Mouse (Mus musculus) liver, embryonic 16.5 days (tissue): ENCODE results near the gene Rbm5. TPM values are rescaled to one million over a fixed set of nuclear protein-coding genes. Genes with fewer than 3 reads are reported as not detected.

Experiments
- ATAC-seq: fragments of 200-750 bp; cut with Nextera tagmentation; 2 replicates; pipeline ENCODE4 v1.8.0; 2017; ENCODE audit warnings: low read depth, mild to moderate bottlenecking, moderate number of reproducible peaks, moderate library complexity
- H3K27ac ChIP-seq: fragments of 300-500 bp; sonication (generic); 2 replicates; pipeline ENCODE4 v1.5.1; 2014; ENCODE audit warnings: mild to moderate bottlenecking, low read length
- H3K27me3 ChIP-seq: fragments of 300-500 bp; sonication (generic); 2 replicates; pipeline ENCODE4 v1.6.1; 2014; ENCODE audit warnings: low read depth, low read length, mixed read lengths; ENCODE audit not compliant: control insufficient read depth, insufficient read depth
- H3K36me3 ChIP-seq: fragments of 300-500 bp; sonication (generic); 2 replicates; pipeline ENCODE4 v1.6.1; 2014; ENCODE audit warnings: mild to moderate bottlenecking; ENCODE audit not compliant: control insufficient read depth, insufficient read depth
- H3K4me1 ChIP-seq: fragments of 300-500 bp; sonication (generic); 2 replicates; pipeline ENCODE4 v1.6.1; 2014; ENCODE audit warnings: low read depth, low read length, mixed read lengths; ENCODE audit not compliant: control insufficient read depth
- H3K4me2 ChIP-seq: fragments of 300-500 bp; sonication (generic); 2 replicates; pipeline ENCODE4 v1.6.1; 2014; ENCODE audit warnings: low read depth, low read length, mixed read lengths
- H3K4me3 ChIP-seq: fragments of 300-500 bp; sonication (generic); 2 replicates; pipeline ENCODE4 v1.5.1; 2014; ENCODE audit warnings: low read depth, mild to moderate bottlenecking, low read length
- H3K9ac ChIP-seq: fragments of 300-500 bp; sonication (generic); 2 replicates; pipeline ENCODE4 v1.6.1; 2014; ENCODE audit warnings: low read depth, low read length
- H3K9me3 ChIP-seq: fragments of 300-500 bp; sonication (generic); replicated peaks from 2 replicates; pipeline ENCODE4 v1.6.1; 2016; ENCODE audit warnings: low read length; ENCODE audit not compliant: control insufficient read depth
- WGBS: fragments of 180-500 bp; shearing (Covaris S2); extraction: QIAGEN DNeasy Blood & Tissue Kit; methylation state at CpG from one replicate; pipeline ENCODE4 v1.1.7; 2014; ENCODE audit not compliant: insufficient replicate concordance; 5-methylcytosine and 5-hydroxymethylcytosine counted together
- polyA plus RNA-seq: library from polyadenylated mRNA; unstranded; fragments of >200 nt; fragmentation: Nextera tagmentation; extraction: Ambion mirVana; gene quantifications from 2 replicates; pipeline ENCODE4 v1.2.1, GENCODE M21; 2015

The Rbm5 gene
- polyA plus RNA-seq, 1 experiment from 2014 or later: 78.3 TPM

DNA sequence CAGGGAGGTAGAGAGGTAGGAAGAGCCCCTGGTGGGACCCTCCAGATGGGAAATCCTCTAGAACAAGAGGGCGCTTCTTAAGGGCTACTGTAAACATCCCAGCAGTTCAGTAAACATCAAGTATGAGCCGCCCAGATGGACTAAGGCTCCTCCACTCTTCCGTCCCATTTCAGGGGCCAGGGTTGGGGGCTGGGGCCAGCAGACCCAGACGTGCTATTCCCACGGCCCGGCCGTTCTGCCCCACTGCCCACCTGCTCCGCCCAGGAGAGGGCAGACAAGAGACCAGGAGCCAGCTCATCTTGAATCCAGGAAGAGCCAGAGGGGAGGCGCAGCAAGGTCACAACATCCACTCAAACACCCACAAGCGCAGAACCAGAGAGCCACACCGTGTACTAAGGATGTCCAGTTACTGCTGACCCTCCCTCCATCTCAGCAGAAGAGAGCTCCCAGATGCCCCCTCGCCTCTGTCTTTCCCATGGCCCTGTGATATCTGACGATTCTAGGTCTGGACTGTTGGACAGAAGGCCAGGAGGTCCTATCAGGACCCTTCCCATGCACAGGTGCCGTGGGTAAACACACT lies 72.1 kb downstream of the Rbm5 start:
- no peaks in the 10 kb centered on the region for H3K9me3 ChIP-seq
- no peaks in the 10 kb centered on the region; the same call in 1 of the 2 replicates for H3K27me3 ChIP-seq
- H3K27ac ChIP-seq: no peak overlapping the region
- H3K4me1 ChIP-seq: no peaks in the 10 kb centered on the region
- H3K4me3 ChIP-seq: no peak overlapping the region
- no peaks in the 10 kb centered on the region for H3K36me3 ChIP-seq
- no peak overlapping the region for H3K4me2 ChIP-seq
- no peak for ATAC-seq
- 33% methylated on average over 14 of the region's 14 CpGs for WGBS
- no peak overlapping the region for H3K9ac ChIP-seq

DNA sequence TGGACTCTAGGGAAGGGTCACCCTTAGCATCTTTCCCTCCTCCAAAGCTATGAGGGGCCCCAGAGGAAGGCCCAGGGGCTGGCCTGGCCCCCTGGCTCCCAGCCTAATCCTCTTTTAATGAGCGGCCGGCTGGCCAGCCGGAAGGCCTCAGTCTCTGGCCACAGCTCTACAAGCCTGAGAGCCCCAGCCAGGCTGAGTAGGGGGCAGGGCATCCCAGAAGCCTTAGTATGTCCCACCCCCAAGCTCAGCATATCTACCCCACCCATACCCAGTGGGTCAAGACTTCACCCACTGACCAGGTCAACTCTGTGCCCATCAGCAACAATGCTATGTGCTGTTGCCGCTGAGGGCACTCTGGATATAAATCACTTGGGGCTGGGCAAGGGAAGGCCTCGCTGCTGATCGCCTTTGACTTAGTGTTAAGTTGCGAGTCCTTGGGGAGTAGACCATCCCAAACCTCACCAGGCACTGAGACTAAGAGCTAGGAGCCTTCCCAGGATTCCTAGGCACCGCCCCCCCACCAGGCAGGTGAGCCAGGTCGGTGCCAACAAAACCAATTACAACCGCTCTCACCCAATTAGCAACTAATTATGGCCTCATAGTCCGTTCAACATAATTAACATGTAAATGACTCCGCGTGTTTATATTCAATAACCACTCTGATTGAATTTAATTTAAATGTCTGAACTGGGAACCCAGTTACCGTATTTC lies 72.8 kb downstream of the Rbm5 start:
- no peak overlapping the region for H3K4me2 ChIP-seq
- H3K4me1 ChIP-seq: no peaks in the 10 kb centered on the region
- no peaks in the 10 kb centered on the region; the same call in 1 of the 2 replicates for H3K27me3 ChIP-seq
- no peak overlapping the region for H3K27ac ChIP-seq
- WGBS: 63% methylated on average over 14 of the region's 14 CpGs
- no peak for ATAC-seq
- H3K4me3 ChIP-seq: no peak overlapping the region
- H3K9me3 ChIP-seq: no peaks in the 10 kb centered on the region
- no peaks in the 10 kb centered on the region for H3K36me3 ChIP-seq
- H3K9ac ChIP-seq: no peak overlapping the region

DNA sequence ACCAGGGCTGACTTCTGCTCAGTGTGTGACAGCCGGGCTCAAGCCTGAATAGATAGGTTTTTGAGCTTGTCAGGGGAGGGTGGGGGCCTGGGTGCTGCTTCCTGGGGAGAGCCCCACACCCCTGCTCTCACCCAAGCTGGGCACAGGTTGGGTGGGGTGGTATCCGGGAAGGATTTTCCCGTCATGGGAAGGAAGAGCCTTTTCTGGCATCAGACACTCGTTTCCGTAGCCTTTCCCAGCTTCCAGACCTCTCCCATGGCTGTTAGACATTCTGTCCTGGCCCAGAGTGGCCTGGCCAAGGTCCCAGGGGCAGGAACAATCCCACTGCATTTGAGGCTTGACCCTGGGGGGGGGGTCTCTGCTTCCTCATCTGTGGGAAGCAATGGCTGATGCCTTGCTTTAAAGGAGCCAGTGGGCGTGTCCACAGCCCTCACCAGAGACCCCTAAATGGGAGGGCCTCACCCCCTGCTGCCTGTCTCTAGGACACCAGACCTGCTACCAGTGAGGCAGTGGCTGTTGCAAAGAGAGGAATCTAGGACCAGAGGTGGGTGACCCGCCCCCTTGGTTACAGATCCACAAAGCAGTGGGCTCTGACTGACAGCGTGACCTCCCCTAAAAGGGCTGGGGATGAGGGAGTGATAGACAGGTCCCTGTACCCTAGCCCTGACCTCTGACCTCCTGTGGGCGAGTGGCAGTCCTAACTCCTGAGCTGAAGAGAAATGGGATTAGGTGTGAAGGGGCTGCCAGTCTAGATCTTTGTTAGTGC lies 73.8 kb downstream of the Rbm5 start:
- Histone ChIP-seq H3K36me3 (no peaks in the 10 kb centered on the region), H3K4me3 (no peak overlapping the region), H3K27me3 (no peaks in the 10 kb centered on the region; the same call in 1 of the 2 replicates), H3K9me3 (no peaks in the 10 kb centered on the region), H3K27ac (no peak overlapping the region), H3K9ac (no peak overlapping the region), H3K4me2 (no peak overlapping the region), H3K4me1 (no peaks in the 10 kb centered on the region)
- WGBS: 41% methylated on average over 9 of the region's 9 CpGs
- no peak for ATAC-seq

DNA sequence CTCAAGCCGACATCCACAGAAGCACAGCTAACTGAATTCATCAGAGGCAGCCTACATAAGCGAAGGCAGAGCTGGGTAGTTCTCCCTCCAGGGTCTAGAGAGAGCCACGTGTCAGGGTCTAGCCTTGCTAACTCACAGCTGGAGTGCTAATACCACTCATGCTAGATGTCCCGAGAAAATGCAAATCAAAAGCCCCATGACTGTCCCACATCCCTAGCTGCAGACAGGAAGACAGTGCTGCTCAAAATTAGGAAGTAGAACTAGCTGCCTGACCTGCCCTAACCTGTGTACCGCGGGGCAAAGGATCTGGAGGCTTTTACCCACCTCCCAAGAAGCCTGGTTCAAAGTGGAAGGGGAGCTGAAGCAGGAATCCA lies 74.7 kb downstream of the Rbm5 start:
- no peaks in the 10 kb centered on the region for H3K36me3 ChIP-seq
- no peak overlapping the region for H3K27ac ChIP-seq
- H3K4me2 ChIP-seq: no peak overlapping the region
- WGBS: 18% methylated on average over 6 of the region's 6 CpGs
- H3K4me1 ChIP-seq: no peaks in the 10 kb centered on the region
- no peak overlapping the region for H3K9ac ChIP-seq
- H3K9me3 ChIP-seq: no peaks in the 10 kb centered on the region
- H3K27me3 ChIP-seq: no peaks in the 10 kb centered on the region; the same call in 1 of the 2 replicates
- no peak overlapping the region for H3K4me3 ChIP-seq
- no peak for ATAC-seq

DNA sequence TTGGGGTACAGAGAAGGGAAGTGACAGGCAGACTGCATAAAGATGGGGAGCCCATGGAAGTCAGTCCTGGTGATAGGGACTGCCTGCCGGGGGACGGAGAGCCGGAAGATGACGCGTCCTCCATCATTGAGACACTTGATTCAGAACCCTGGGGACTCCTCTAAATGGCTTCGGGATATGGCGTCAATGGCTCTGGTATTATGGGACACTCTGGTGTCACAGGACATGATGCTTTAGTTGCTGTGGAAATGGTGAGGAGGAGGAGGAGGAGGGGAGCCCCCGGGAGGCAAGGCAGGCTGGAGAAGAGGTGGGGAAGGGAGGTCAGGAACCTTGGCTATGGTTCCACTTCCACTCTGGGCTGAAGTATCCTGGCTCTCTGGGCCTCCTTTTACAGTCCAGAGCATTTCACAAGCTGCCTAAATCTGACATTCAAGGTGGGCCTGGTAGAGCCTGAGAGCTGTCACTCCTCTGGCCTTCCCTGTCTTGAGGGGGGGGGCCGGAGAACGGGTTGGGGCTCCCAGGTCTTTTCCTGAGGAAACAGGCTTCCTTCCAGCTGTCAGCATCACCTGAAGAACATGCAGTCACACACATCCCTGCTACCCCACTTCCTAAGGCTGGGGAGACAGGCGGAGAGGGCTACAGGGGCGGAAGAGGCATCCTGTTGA lies 75.2 kb downstream of the Rbm5 start:
- no peaks in the 10 kb centered on the region; the same call in 1 of the 2 replicates for H3K27me3 ChIP-seq
- ATAC-seq: no peak
- no peak overlapping the region for H3K9ac ChIP-seq
- WGBS: 64% methylated on average over 12 of the region's 12 CpGs
- H3K4me2 ChIP-seq: no peak overlapping the region
- no peak overlapping the region for H3K27ac ChIP-seq
- no peaks in the 10 kb centered on the region for H3K9me3 ChIP-seq
- no peaks in the 10 kb centered on the region for H3K36me3 ChIP-seq
- H3K4me3 ChIP-seq: no peak overlapping the region
- H3K4me1 ChIP-seq: no peaks in the 10 kb centered on the region

DNA sequence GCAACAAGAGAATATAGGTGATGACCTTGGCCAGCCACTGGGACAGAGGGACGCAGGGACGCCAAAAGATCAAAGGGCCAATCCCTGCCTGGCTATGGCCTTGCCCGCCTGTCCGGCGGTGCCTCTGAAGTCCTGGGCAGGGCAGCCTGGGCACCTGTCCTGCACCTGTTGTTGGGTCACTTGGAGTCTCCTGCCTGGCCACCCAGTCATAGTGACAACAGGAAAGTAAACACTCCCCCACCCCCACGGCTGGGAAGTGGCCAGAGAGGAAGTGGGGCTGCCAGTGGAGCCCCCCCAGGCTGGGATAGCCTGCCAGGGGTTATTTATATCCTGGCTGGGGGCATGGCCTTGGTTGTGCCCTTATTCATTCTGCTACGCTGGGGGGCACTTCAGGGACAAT lies 76.2 kb downstream of the Rbm5 start:
- no peaks in the 10 kb centered on the region for H3K9me3 ChIP-seq
- H3K9ac ChIP-seq: no peak overlapping the region
- H3K4me2 ChIP-seq: no peak overlapping the region
- H3K27me3 ChIP-seq: no peaks in the 10 kb centered on the region; the same call in 1 of the 2 replicates
- H3K4me3 ChIP-seq: no peak overlapping the region
- ATAC-seq: no peak
- H3K4me1 ChIP-seq: no peaks in the 10 kb centered on the region
- 48% methylated on average over 7 of the region's 7 CpGs for WGBS
- no peaks in the 10 kb centered on the region for H3K36me3 ChIP-seq
- no peak overlapping the region for H3K27ac ChIP-seq

DNA sequence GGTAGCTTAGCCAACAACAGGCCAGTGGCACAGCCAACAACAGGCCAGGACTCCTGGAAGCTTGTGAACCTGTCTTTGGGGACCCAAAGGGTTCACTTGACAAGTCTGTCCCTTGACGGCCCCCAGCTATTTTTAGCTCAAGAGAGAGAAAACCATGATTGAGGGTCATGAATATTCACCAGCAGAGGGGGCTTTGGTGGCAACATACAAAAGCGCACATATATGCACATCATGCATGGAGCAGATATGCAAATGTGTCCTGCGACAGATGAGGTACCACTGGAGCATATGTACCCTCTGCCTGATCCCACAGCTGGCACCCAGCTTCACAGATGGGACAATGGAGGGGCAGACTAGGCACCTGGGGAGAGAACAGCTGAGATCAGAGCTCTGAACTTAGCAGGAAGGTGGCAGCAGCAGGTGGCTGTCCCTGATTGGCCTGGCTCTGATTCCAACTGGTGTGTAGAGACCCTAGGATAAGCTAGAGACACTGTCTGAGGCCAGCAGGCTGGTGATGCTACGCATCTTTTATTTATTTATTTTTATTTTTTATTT lies 77.3 kb downstream of the Rbm5 start:
- no peak overlapping the region for H3K27ac ChIP-seq
- no peaks in the 10 kb centered on the region for H3K4me1 ChIP-seq
- no peak for ATAC-seq
- 48% methylated on average over 4 of the region's 4 CpGs for WGBS
- no peaks in the 10 kb centered on the region for H3K9me3 ChIP-seq
- no peaks in the 10 kb centered on the region for H3K36me3 ChIP-seq
- H3K27me3 ChIP-seq: no peaks in the 10 kb centered on the region; the same call in 1 of the 2 replicates
- no peak overlapping the region for H3K9ac ChIP-seq
- no peak overlapping the region for H3K4me2 ChIP-seq
- H3K4me3 ChIP-seq: no peak overlapping the region

DNA sequence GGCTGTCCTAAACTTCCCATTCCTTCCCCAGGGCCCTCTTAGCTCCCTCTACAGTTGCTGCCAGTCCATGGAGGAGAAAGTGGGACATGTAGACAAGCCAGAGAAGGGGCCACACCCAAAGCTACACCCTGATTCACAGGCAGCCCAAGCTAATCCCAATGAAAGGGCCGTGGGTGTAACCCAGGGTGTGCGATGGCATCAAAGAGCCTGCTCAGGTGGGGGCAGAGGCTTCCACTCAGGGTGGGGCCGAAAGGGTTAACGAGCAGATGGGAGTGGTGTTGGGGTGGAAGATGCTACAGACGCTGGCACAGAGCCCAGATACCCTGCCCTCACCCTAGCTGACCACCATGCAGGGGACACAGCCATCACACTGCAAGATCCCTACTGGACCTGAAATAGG lies 78.0 kb downstream of the Rbm5 start:
- no peak overlapping the region for H3K27ac ChIP-seq
- H3K36me3 ChIP-seq: no peaks in the 10 kb centered on the region
- H3K9me3 ChIP-seq: no peaks in the 10 kb centered on the region
- no peak overlapping the region for H3K9ac ChIP-seq
- no peaks in the 10 kb centered on the region; the same call in 1 of the 2 replicates for H3K27me3 ChIP-seq
- no peak overlapping the region for H3K4me2 ChIP-seq
- 46% methylated on average over 5 of the region's 5 CpGs for WGBS
- H3K4me3 ChIP-seq: no peak overlapping the region
- ATAC-seq: no peak
- no peaks in the 10 kb centered on the region for H3K4me1 ChIP-seq
